Mouse (Mus musculus) naive thymus-derived CD4-positive, alpha-beta T cell, adult 2 months (primary cell): Measurements from ENCODE around the gene Nars2.

ENCODE experiments used
- DNase-seq: peaks from one replicate; pipeline ENCODE4 v3.0.0-alpha.2; 2011; ENCODE audit warnings: low read depth

Nars2 gene

GRCm38 (mm10) chr7:96971027-96971996 lies 20.0 kb downstream of the Nars2 start:
- no peak for DNase-seq

- no peak for DNase-seq
Observed at GRCm38 (mm10) chr7:96972138-96972904, 21.0 kb downstream of the Nars2 start.

DNA sequence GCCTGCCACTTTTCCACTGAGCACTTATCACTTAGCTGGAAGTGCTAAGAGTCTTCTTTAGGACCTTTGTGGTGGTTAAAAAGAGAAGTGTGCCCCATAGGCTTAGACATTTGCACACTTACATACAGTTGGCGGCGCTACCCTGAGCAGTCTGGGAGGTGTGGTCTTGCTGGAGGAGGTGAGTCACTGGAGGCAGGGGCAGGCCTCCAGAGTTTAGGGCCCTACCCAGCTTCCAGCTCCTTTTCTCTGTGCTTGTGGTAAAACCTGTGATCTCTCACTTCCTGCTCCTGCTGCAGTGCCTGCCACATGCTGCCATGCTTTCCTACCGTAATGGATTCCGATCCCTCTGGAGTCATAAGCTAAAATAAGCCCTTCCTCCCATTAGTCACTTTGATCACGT lies 24.6 kb downstream of the Nars2 start:
- no peak for DNase-seq

GRCm38 (mm10) chr7:96977209-96977608 lies 25.9 kb downstream of the Nars2 start:
- DNase-seq, result no peak

DNA sequence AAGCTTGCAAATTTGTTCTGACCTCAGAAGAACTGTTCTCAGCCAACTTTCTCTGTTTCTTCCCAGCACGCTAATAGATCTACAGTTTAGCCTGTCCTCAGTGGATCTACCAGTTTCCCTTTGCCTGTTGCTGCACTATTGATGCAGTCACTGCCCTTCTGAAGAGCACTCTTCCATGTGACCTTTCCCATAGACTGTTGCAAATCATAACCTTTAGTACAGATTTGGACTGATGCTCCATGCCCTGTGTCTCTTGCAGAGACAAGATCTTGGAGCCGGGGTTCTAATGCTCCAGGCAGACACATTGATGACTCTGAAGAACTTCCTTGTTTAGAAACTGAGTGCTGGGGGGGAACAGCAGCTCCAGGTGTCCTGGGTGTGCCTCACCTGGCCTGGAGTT lies 30.1 kb downstream of the Nars2 start:
- no peak for DNase-seq

DNA sequence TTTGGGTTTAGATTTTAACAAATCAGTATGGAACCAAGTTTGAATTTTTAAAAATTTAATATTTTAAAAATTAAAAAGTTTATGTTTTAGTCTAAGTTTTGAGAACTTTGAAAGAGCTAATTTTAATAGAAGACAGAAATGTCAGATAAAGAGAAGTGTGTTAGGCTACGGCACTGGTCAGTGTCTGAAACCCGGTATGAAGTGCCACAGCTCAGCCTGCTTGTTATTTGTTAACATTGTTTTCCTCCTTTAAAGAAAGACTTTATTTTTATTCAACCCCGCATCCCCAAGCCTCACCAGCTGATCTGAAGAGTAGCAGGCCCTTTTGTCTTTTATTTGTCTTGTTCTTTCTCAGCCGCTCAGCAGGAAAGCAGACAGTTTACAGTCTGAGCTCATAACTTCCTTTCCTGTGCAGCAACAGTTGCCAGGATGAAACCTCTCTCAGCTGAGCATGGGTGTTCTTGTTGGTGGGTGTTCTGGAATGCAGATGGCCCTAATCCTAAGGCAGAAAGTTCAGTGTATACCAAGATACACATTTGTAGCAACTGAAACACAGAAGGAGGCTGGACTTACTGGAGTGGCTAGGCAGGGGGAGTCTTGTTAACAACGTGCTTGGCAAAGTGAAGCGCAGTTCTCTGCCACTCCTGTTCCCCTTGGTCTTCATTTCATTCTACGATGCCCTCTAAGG lies 32.5 kb downstream of the Nars2 start:
- DNase-seq, result no peak

- DNase-seq, result no peak
Observed at GRCm38 (mm10) chr7:96985798-96986197, 34.5 kb downstream of the Nars2 start.

DNA sequence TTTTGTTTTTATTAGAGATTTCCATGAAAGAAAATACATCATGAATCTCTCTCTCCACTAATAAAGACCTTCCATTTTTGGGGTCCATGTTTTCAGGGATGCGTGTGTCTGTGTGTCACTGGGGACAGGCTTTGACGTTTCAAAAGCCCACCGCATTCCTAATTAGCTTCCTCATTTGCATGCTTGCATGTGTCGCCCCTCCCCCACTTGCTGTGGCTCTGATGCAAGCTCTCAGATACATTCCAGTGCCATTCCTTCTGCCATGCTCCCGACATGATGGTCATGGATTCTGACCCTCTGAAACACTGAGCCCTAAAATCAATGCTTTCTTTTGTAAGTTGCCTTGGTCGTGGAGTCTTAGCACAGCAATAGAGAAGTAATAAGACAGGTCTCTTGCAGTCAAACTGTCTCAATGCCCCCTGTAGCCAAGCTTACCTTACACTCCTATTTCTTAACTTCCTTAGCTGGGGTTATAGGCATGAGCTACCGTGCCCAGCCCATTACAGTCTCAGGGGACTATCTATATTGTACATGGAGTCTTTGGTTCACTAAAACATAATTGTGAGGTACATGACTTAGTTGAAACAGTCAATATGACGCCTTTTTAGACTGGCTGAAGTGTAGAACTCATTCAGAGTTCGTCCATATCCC lies 35.6 kb downstream of the Nars2 start:
- DNase-seq, result no peak

GRCm38 (mm10) chr7:96987676-96988075 lies 36.4 kb downstream of the Nars2 start:
- no peak for DNase-seq

- no peak for DNase-seq
Observed at GRCm38 (mm10) chr7:97012956-97013355, 61.7 kb downstream of the Nars2 start.

DNA sequence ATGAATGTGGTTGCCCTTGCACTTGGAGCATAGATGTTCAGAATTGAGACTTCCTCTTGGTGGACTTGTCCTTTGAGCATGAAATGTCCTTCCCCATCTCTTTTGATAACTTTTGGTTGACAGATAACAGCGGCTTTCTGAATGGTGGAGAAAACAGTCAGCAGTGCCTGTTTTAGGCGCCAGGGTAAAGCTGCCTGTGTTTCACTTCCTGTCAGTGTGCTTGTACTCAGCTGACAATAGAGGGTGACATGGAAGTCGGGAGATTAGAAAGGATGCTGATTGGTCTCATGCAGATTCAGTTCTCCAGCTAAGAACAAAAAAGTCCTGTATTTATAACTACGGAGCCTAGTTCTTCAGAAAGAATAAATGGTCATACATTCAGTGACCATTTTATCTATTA lies 66.7 kb downstream of the Nars2 start:
- DNase-seq, result peak; percentile 5

GRCm38 (mm10) chr7:97018418-97018817 lies 67.1 kb downstream of the Nars2 start:
- no peak for DNase-seq

DNA sequence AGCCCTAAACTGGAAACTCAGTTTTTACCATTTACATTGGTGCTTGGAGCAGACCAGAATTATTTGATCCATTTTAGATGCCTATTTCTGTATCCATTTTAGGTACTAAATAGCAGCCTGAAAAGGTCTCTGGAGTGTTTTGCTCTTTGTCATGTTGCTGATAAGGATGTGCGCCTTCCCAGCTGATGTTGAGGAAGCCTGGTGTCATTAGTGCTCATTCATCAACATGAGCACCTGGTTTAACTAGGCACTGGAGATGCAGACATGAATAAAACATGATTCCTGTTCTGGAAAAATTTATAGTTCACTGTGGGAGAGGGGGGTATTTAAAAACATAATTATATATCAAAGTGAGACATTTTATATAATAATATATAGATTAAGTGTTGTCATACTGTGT lies 68.0 kb downstream of the Nars2 start:
- no peak for DNase-seq

GRCm38 (mm10) chr7:97026772-97027358 lies 75.6 kb downstream of the Nars2 start:
- DNase-seq, result no peak

DNA sequence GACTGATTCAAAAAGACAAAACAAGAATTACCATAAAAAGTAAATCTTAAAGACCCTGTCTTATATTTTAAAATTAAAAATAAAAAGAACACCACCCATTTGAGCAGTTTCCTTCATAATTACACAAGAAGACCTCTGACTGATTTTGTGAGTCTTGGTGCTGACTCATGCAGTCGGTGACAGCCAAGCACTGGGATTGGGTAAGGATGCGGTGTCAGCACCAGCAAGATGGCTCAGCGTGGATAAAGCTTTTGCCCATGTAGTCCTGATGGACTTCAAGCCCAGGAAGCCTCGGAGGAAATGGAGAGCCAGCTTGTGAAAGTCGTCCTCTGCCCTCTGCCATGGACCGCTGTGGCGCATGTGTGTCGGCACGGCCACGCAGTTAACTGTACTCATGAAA lies 77.8 kb downstream of the Nars2 start:
- no peak for DNase-seq

DNA sequence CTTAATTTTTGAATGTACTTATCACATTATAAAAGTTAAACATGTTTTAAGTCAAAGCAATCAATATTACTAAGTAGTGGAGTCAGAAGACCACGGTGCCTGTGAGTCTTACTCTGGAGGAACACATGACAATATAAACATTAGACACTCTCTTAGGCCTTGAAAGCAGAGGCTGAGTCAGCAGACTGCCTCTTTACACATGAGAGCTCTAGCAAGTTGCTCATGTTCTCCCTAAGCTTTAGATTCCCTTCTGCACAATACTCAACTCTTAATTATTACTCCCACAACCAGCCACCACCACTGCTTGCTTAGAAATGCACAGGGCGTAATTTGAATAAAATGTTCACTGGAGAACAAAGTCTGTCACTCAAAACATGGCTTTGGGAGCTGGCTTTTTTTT lies 81.1 kb downstream of the Nars2 start:
- no peak for DNase-seq

- no peak for DNase-seq
Observed at GRCm38 (mm10) chr7:97039641-97040040, 88.3 kb downstream of the Nars2 start.

- DNase-seq, result no peak
Observed at GRCm38 (mm10) chr7:97041868-97042449, 90.7 kb downstream of the Nars2 start.

- no peak for DNase-seq
Observed at GRCm38 (mm10) chr7:97042981-97043380, 91.7 kb downstream of the Nars2 start.

DNA sequence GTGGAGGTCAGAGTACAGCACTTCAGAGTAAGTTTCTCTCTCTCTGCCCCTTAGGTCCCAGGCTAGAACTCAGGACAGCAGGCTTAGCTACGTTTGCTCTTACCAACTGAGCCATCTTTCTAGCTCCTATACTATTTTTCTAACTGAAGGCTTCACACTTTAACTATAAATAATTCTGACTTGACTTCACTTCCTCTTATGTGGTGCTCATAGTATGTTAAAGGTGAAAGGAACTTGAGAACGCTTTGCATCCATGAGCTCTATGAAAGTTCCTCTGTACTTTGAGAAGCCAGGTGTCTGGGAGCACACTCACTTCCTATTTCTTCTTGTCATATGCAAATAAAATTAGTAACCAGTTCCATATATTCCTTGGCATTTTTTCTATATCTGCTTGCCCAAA lies 109.7 kb downstream of the Nars2 start:
- DNase-seq, result no peak

DNA sequence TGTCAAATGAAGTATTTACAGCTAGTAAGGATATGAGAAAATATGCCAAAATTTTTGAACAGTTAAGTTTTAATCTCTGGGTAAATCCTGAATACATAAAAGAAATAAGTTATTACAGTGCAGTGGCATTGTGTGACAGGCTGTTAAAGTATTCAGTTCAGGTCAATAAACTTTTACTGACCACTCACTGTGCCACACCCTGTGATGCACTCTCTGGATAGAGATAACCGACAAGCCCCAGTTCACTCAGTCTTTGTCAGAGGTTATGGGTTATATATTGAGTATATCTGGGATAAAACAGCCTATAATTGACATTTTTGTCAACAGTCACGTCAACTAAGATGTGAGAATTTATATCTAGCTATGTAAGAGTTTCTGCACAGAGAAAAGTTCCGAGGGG lies 120.2 kb downstream of the Nars2 start:
- no peak for DNase-seq
